Mouse (Mus musculus) layer of hippocampus, postnatal 25 days (tissue): ENCODE measurements around the gene Myadm. TPM values are rescaled to one million over a fixed set of nuclear protein-coding genes. Genes with fewer than 3 reads are reported as not detected.

Experiments used
- total RNA-seq, 2 experiments: library from RNA; stranded (reverse); gene quantifications; 2 replicates each; pipeline ENCODE4 v1.2.3; 2021

Myadm gene
- total RNA-seq, 2 experiments from 2014 or later, result 73.5 to 82.2 TPM

Other genes starting within 250 kb of the Myadm start
- gene AU018091, start 119.9 kb upstream of the Myadm start, total RNA-seq, result not detected
- under 1 TPM in 1 of 2 experiments, not detected in 1; 0.05 TPM for gene Nlrp12, start 39.3 kb upstream of the Myadm start, total RNA-seq
- gene Prkcg, start 99 bp downstream of the Myadm start, total RNA-seq, result 100 to 1,000 TPM; 540 to 555 TPM
- 100 to 1,000 TPM; 140 TPM for gene Cacng7, start 43.9 kb downstream of the Myadm start, total RNA-seq
- gene Cacng8, start 101.6 kb downstream of the Myadm start, total RNA-seq, result 100 to 1,000 TPM; 380 to 428 TPM
- gene Cacng6, start 135.1 kb downstream of the Myadm start, total RNA-seq, result 1 to 10 TPM; 1.3 to 2.2 TPM
- not detected for gene Tarm1, start 213.5 kb downstream of the Myadm start, total RNA-seq